Mouse (Mus musculus) lung, adult 2 months (tissue): Measurements from ENCODE around the gene Tmeff1. TPM values are rescaled to one million over a fixed set of nuclear protein-coding genes. Genes with fewer than 3 reads are reported as not detected.

Source experiments
- DNase-seq: peaks from one replicate; pipeline ENCODE4 v3.0.0; 2022
- H3K4me1 ChIP-seq: fragments of 200-500 bp; 2 replicates; pipeline ENCODE4 v1.6.1; 2011; ENCODE audit warnings: low read length; ENCODE audit not compliant: control insufficient read depth, insufficient read depth
- H3K4me3 ChIP-seq: fragments of 200-500 bp; replicated peaks from 2 replicates; pipeline ENCODE3; 2011; ENCODE audit warnings: low read depth, mild to moderate bottlenecking, control low read depth, low read length; ENCODE audit errors: extremely low read depth
- CTCF ChIP-seq: fragments of 200-500 bp; IDR thresholded peaks from 2 replicates; pipeline ENCODE4 v1.5.1; 2011; ENCODE audit warnings: mild to moderate bottlenecking, low read length, control low read depth; ENCODE audit not compliant: insufficient read depth
- POLR2A ChIP-seq: fragments of 200-500 bp; IDR thresholded peaks from 2 replicates; pipeline ENCODE4 v1.6.1; 2011; ENCODE audit warnings: low read depth, mild to moderate bottlenecking, control low read depth, low read length, borderline replicate concordance; ENCODE audit errors: extremely low read depth
- WGBS: fragments of 180-500 bp; shearing (Covaris S2); methylation state at CpG from one replicate; pipeline ENCODE4 v1.1.7; 2018; 5-methylcytosine and 5-hydroxymethylcytosine counted together
- polyA plus RNA-seq: library from polyadenylated mRNA; depleted of rRNA; stranded (reverse); fragments of >200 nt; gene quantifications from 2 replicates; pipeline ENCODE4 v1.2.3, GENCODE M21; 2012; rRNA removed

Tmeff1 gene
- polyA plus RNA-seq, 1 experiment, result 20.8 TPM

DNA sequence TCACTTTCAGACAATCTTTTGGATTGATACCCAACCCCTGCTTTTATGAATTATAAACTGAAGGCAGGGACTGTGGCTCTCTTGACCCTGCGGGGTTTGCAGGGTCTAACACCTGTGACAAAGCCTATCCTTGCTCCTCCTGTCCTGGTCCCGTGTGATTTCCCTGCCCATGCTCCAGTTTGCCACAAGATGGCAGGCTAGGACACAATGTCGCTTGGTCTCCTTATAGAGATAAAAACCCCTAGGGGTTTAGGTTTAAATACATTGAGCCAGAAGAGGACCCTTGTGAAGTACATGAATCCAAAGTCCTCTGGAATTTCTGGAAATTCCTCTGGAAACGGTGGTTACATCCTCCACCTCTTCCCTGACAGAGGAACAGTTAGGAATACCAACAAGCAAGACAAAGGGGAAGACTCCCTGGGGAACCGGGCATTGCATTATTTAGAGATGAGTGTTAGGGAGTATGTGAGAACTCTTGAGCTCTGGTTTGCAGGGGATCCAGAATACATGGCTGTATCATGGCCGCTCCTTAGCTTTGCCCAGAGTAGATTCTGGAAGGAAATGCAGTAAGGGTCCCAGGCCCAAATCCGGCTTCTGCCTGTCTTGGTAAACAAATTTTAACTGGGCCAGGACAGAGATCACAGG is 106.9 kb downstream of the Tmeff1 start:
- TF ChIP-seq CTCF, result peak; percentile 85
- no peak for TF ChIP-seq POLR2A
- no peak overlapping the region for H3K4me3 ChIP-seq
- no peak for DNase-seq
- H3K4me1 ChIP-seq, result no peaks in the 10 kb centered on the region
- WGBS, result 40% methylated on average over 7 of the region's 7 CpGs

DNA sequence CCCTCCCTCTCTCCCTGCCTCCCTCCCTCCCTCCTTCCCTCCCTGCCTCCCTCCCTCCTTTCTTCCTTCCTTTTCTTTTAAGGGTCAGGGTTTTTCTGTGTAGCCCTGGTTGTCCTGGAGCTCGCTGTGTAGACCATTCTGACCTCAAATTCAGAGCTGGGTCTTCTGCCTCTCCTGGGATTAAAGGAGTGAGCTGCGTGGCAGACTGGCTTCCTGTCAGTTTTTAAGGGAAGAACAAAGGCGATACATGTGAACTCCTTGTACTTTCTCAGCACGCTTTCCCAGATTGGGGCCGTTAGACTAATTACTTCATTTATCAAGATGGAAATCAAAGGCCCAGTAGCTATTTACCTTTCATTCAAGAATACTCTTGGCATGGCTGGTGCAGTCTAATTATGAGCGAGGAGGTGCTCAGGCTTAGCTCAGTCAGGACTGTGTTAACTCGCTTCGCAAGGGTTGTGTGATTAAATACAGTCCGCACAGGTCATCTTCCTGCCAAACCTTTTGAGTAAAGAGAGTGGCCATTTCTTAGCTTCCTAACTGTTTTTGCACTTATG is 107.8 kb downstream of the Tmeff1 start:
- no peak for TF ChIP-seq POLR2A
- no peak for TF ChIP-seq CTCF
- Histone ChIP-seq H3K4me3 (no peak overlapping the region), H3K4me1 (no peaks in the 10 kb centered on the region)
- no peak for DNase-seq
- WGBS, result 53% methylated on average over 9 of the region's 9 CpGs

DNA sequence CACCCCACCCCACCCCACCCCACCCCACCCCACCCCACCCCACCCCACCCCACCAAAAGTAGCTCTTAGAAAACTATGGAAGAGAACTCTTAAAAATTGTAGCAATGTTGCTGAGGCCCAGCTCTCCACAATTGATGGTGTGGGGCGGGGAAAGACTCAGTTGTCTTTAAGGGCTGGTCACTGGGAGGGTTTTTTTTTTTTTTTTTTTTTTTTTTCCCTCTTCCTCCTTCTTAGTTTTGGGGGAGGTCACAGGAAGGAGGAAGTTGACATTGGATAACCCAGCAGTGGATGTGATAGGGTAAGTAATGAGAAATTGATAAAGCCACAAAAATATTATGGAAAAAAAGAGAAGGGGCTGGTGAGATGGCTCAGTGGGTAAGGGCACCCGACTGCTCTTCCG is 111.7 kb downstream of the Tmeff1 start:
- TF ChIP-seq CTCF (no peak), POLR2A (no peak)
- no peaks in the 10 kb centered on the region for H3K4me1 ChIP-seq
- 94% methylated on average over 3 of the region's 3 CpGs for WGBS
- DNase-seq, result no peak
- no peak overlapping the region for H3K4me3 ChIP-seq

DNA sequence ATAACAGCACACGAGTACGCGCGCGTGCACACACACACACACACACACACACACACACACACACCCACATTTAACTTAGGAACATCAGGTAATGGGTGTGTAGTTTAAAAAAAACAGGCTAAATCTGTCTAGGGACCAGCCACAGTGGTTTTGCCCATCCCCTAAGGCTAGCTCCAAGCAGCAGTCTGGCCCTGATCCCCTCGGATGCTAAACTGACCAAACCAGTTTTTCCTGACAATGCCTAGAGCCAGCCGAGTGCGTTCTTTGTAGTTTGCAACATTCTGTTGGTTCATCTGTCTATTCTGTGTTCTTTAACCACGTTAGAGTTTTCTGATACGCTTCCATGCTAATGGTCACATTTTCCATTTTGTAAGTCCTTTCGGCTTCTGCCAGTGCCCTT is 112.3 kb downstream of the Tmeff1 start:
- H3K4me3 ChIP-seq, result no peak overlapping the region
- no peaks in the 10 kb centered on the region for H3K4me1 ChIP-seq
- DNase-seq, result no peak
- WGBS, result 65% methylated on average over 11 of the region's 11 CpGs
- TF ChIP-seq POLR2A, result no peak
- TF ChIP-seq CTCF, result no peak

Other genes starting within 250 kb of the Tmeff1 start
- gene Tex10, start 111.7 kb upstream of the Tmeff1 start, polyA plus RNA-seq, result 5.8 and 8.6 TPM in 2 replicates
- gene Msantd3, start 45.2 kb upstream of the Tmeff1 start, polyA plus RNA-seq, result 3.6 and 6.9 TPM in 2 replicates
- gene Cavin4, start 78.3 kb downstream of the Tmeff1 start, polyA plus RNA-seq, result 0.17 and 1.5 TPM in 2 replicates